Mouse (Mus musculus): ENCODE measurements around the gene Ank2.

- TF ChIP-seq CTCF (IDR thresholded peaks at IDR 0.05; ENCODE audit: extremely low read depth, insufficient read depth, low read length), result no peak
- no peak for TF ChIP-seq POLR2A (IDR thresholded peaks at IDR 0.05; ENCODE audit: extremely low read depth, insufficient read depth, low read length)
These were observed 182.4 kb downstream of the Ank2 start for GRCm38 (mm10) chr3:127316717-127317116.

Measured in cortical plate, adult 2 months (tissue).